Mouse (Mus musculus) hindbrain, embryonic 10.5 days (tissue): ENCODE measurements around the gene Adh7. TPM values are rescaled to one million over a fixed set of nuclear protein-coding genes. Genes with fewer than 3 reads are reported as not detected.

ENCODE experiments used
- DNase-seq: peaks from one replicate; pipeline ENCODE4 v3.0.0-alpha.2; 2017; ENCODE audit warnings: low spot score
- H3K27ac ChIP-seq: fragments of 300-500 bp; sonication (generic); 2 replicates; pipeline ENCODE4 v1.5.1; 2016; ENCODE audit warnings: mild to moderate bottlenecking, moderate library complexity
- H3K27me3 ChIP-seq: fragments of 300-500 bp; sonication (generic); 2 replicates; pipeline ENCODE4 v1.6.1; 2016; ENCODE audit warnings: mild to moderate bottlenecking; ENCODE audit not compliant: poor library complexity, insufficient read depth, severe bottlenecking
- H3K36me3 ChIP-seq: fragments of 300-500 bp; sonication (generic); 2 replicates; pipeline ENCODE4 v1.6.1; 2016; ENCODE audit warnings: mild to moderate bottlenecking, moderate library complexity
- H3K4me1 ChIP-seq: fragments of 300-500 bp; sonication (generic); replicated peaks from 2 replicates; pipeline ENCODE4 v1.6.1; 2016; ENCODE audit warnings: mild to moderate bottlenecking
- H3K4me3 ChIP-seq: fragments of 300-500 bp; sonication (generic); 2 replicates; pipeline ENCODE4 v1.5.1; 2016; ENCODE audit warnings: mild to moderate bottlenecking, moderate library complexity
- H3K9me3 ChIP-seq: fragments of 300-500 bp; sonication (generic); 2 replicates; pipeline ENCODE4 v1.6.1; 2016; ENCODE audit warnings: mild to moderate bottlenecking, moderate library complexity
- WGBS: fragments of 180-500 bp; shearing (Covaris S2); methylation state at CpG from one replicate; pipeline ENCODE4 v1.1.7; 2016; 5-methylcytosine and 5-hydroxymethylcytosine counted together
- polyA plus RNA-seq: library from polyadenylated mRNA; unstranded; fragments of >200 nt; fragmentation: Nextera tagmentation; extraction: Ambion mirVana; gene quantifications from 2 replicates; pipeline ENCODE4 v1.2.1, GENCODE M21; 2016

Adh7 gene
- polyA plus RNA-seq, 1 experiment from 2014 or later = 0.07 TPM

- H3K4me3 ChIP-seq = no peak overlapping the region
- 90% methylated on average over 3 of the region's 3 CpGs for WGBS
- no peak for DNase-seq
- no peaks in the 10 kb centered on the region for H3K27me3 ChIP-seq
- no peaks in the 10 kb centered on the region for H3K36me3 ChIP-seq
- 0 out of 2 replicates have a peak, but pooled peaks cover 3% of the 10 kb centered on the region for H3K4me1 ChIP-seq
- H3K27ac ChIP-seq = no peak overlapping the region
- H3K9me3 ChIP-seq = no peaks in the 10 kb centered on the region
Observed at GRCm38 (mm10) chr3:138264648-138265047, 47.1 kb downstream of the Adh7 start.

GRCm38 (mm10) chr3:138270507-138270906 is 52.9 kb downstream of the Adh7 start:
- Histone ChIP-seq H3K4me3 (no peak overlapping the region), H3K9me3 (no peaks in the 10 kb centered on the region), H3K36me3 (no peaks in the 10 kb centered on the region), H3K27ac (no peak overlapping the region), H3K4me1 (peaks cover 4% of the 10 kb centered on the region), H3K27me3 (no peaks in the 10 kb centered on the region)
- WGBS = 45% methylated on average over 1 of the region's 1 CpGs
- DNase-seq = no peak

- 91% methylated on average over 2 of the region's 2 CpGs for WGBS
- no peaks in the 10 kb centered on the region for H3K27me3 ChIP-seq
- peaks cover 4% of the 10 kb centered on the region for H3K4me1 ChIP-seq
- H3K27ac ChIP-seq = no peak overlapping the region
- no peak for DNase-seq
- no peak overlapping the region for H3K4me3 ChIP-seq
- no peaks in the 10 kb centered on the region for H3K9me3 ChIP-seq
- H3K36me3 ChIP-seq = no peaks in the 10 kb centered on the region
Observed at GRCm38 (mm10) chr3:138271297-138271696, 53.7 kb downstream of the Adh7 start.

DNA sequence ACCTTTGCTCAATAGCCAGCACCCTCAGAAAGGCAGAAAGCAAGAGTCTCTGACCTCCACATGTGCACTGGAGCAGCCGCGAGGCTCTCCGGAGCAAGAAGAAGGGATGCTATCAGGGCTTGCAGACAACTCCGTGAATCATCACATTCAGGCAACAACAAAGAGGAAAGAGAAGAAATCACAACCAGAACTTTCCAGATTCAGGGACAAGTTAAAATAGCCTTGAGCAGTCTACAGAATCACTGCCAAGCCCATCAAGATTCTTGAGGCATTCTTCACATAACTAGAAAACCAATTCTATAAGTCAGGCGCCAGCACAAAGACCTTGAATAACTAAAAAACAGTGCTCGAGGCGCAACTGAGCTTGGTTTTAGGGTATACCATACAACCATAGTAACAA is 55.5 kb downstream of the Adh7 start:
- H3K27ac ChIP-seq = no peak overlapping the region
- 91% methylated on average over 7 of the region's 7 CpGs for WGBS
- H3K4me3 ChIP-seq = no peak overlapping the region
- no peaks in the 10 kb centered on the region for H3K36me3 ChIP-seq
- peaks cover 4% of the 10 kb centered on the region for H3K4me1 ChIP-seq
- H3K9me3 ChIP-seq = no peaks in the 10 kb centered on the region
- no peaks in the 10 kb centered on the region for H3K27me3 ChIP-seq
- no peak for DNase-seq

DNA sequence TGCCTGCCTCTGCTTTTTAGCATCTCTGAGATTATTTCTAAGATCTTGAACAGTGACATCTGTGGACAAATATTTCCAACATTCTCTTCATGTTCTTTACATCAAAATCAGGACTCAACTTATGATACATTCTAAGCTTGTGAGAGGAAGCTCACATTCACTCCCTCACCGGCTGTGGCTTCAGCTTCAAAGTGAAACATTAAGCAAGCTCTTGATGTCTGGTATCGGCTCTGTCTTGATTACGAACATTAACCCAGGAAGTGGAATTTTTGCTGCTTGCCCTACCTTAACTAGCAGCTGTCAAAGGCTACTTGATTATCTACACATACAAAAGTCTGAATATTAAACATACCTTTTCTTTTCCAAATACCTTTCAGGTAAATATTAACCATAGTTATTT is 57.5 kb downstream of the Adh7 start:
- no peak for DNase-seq
- Histone ChIP-seq H3K4me1 (peaks cover 4% of the 10 kb centered on the region), H3K9me3 (no peaks in the 10 kb centered on the region), H3K36me3 (no peaks in the 10 kb centered on the region), H3K4me3 (no peak overlapping the region), H3K27me3 (no peaks in the 10 kb centered on the region), H3K27ac (no peak overlapping the region)
- WGBS = 92% methylated on average over 3 of the region's 3 CpGs

GRCm38 (mm10) chr3:138282556-138282955 is 65.0 kb downstream of the Adh7 start:
- H3K36me3 ChIP-seq = no peaks in the 10 kb centered on the region
- no peak overlapping the region for H3K4me3 ChIP-seq
- peaks cover 8% of the 10 kb centered on the region for H3K4me1 ChIP-seq
- WGBS = 60% methylated on average over 9 of the region's 9 CpGs
- DNase-seq = no peak
- no peak overlapping the region for H3K27ac ChIP-seq
- no peaks in the 10 kb centered on the region for H3K27me3 ChIP-seq
- no peaks in the 10 kb centered on the region for H3K9me3 ChIP-seq

Other genes starting within 250 kb of the Adh7 start
- gene Dapp1, start 236.2 kb upstream of the Adh7 start, polyA plus RNA-seq = 2.3 and 2.4 TPM in 2 replicates
- gene 1110002E22Rik, start 152.7 kb upstream of the Adh7 start, polyA plus RNA-seq = 0.04 and 0.18 TPM in 2 replicates
- not detected in 2 replicates for gene Gm5105, start 150.4 kb upstream of the Adh7 start, polyA plus RNA-seq
- gene Trmt10a, start 74.3 kb upstream of the Adh7 start, polyA plus RNA-seq = 12.5 and 15.1 TPM in 2 replicates
- gene Mttp, start 72.8 kb upstream of the Adh7 start, polyA plus RNA-seq = 9.2 and 9.9 TPM in 2 replicates
- gene 4930579F01Rik, start 23.9 kb upstream of the Adh7 start, polyA plus RNA-seq = not detected in 2 replicates
- gene Adh1, start 43.2 kb downstream of the Adh7 start, polyA plus RNA-seq = 0.30 and 0.34 TPM in 2 replicates
- not detected in 2 replicates for gene Adh6a, start 95.5 kb downstream of the Adh7 start, polyA plus RNA-seq
- 0.52 and 0.78 TPM in 2 replicates for gene Adh6b, start 124.0 kb downstream of the Adh7 start, polyA plus RNA-seq
- not detected in 2 replicates for gene Adh4, start 197.7 kb downstream of the Adh7 start, polyA plus RNA-seq
- gene Adh5, start 225.3 kb downstream of the Adh7 start, polyA plus RNA-seq = 255 and 261 TPM in 2 replicates